Mouse (Mus musculus) inflammation-experienced regulatory T-cells, adult 6 months (primary cell): ENCODE data around the gene Surf6. TPM values are rescaled to one million over a fixed set of nuclear protein-coding genes. Genes with fewer than 3 reads are reported as not detected.

ENCODE experiments used
- polyA plus RNA-seq, 3 experiments: library from polyadenylated mRNA; unstranded; fragments of 100-300 nt; shearing (Covaris generic); gene quantifications; one replicate each; pipeline ENCODE4 v1.2.1; 2017

Surf6 gene
- polyA plus RNA-seq, 3 experiments from 2014 or later: 23.0 to 39.2 (median 33.5) TPM

Other genes with a start within 250 kb of the Surf6 start
- gene Lcn4, start 231.6 kb downstream of the Surf6 start, polyA plus RNA-seq: under 1 TPM in 2 of 3 experiments, not detected in 1; 0.59 to 0.96 TPM
- gene Abo, start 37.9 kb downstream of the Surf6 start, polyA plus RNA-seq: not detected
- 10 to 100 TPM; 10.2 to 16.7 (median 11.1) TPM for gene Med22, start 7.8 kb upstream of the Surf6 start, polyA plus RNA-seq
- 1,000 to 10,000 TPM in 1 of 3 experiments, 100 to 1,000 TPM in 2; 540 to 1,152 (median 653) TPM for gene Rpl7a, start 7.9 kb upstream of the Surf6 start, polyA plus RNA-seq
- 10 to 100 TPM; 31.8 to 57.2 (median 52.2) TPM for gene Surf2, start 13.5 kb upstream of the Surf6 start, polyA plus RNA-seq
- gene Surf1, start 13.7 kb upstream of the Surf6 start, polyA plus RNA-seq: 100 to 1,000 TPM; 110 to 139 (median 122) TPM
- 100 to 1,000 TPM in 1 of 3 experiments, 10 to 100 TPM in 2; 80.1 to 102 (median 86.7) TPM for gene Surf4, start 31.0 kb upstream of the Surf6 start, polyA plus RNA-seq
- under 1 TPM; 0.16 to 0.36 (median 0.34) TPM for gene Stkld1, start 31.2 kb upstream of the Surf6 start, polyA plus RNA-seq
- gene Rexo4, start 61.5 kb upstream of the Surf6 start, polyA plus RNA-seq: 10 to 100 TPM; 45.9 to 63.8 (median 58.7) TPM
- not detected for gene Adamts13, start 70.5 kb upstream of the Surf6 start, polyA plus RNA-seq
- 10 to 100 TPM; 12.9 to 19.5 (median 17.3) TPM for gene Cacfd1, start 107.0 kb upstream of the Surf6 start, polyA plus RNA-seq
- gene Slc2a6, start 125.1 kb upstream of the Surf6 start, polyA plus RNA-seq: 1 to 10 TPM; 3.2 to 6.0 (median 3.5) TPM
- gene Mymk, start 169.3 kb upstream of the Surf6 start, polyA plus RNA-seq: not detected
- gene Adamtsl2, start 176.5 kb upstream of the Surf6 start, polyA plus RNA-seq: not detected
- not detected for gene Fam163b, start 239.6 kb upstream of the Surf6 start, polyA plus RNA-seq